Mouse (Mus musculus): ENCODE results near the gene Olfr904.

GRCm38 (mm10) chr9:38429155-38429554 is 33.8 kb upstream of the Olfr904 start, which contains the start of gene Olfr901:
- TF ChIP-seq POLR2A (IDR thresholded peaks at IDR 0.05; ENCODE audit: extremely low read depth, insufficient read depth, low read length) (no peak), CTCF (IDR thresholded peaks at IDR 0.05; ENCODE audit: low read depth, low read length) (no peak)

Data from liver, adult 2 months (tissue).